Mouse (Mus musculus): ENCODE results near the gene Gm17660.

- TF ChIP-seq CTCF (IDR thresholded peaks at IDR 0.05; ENCODE audit: extremely low read depth, insufficient read depth, low read length) (no peak), POLR2A (IDR thresholded peaks at IDR 0.05; ENCODE audit: extremely low read depth, insufficient read depth, low read length) (no peak)
Measured at GRCm38 (mm10) chr5:104089751-104090150, 12.3 kb upstream of the Gm17660 start.
